Mouse (Mus musculus) heart, embryonic 10.5 days (tissue): ENCODE results near the gene Gm45234. TPM values are rescaled to one million over a fixed set of nuclear protein-coding genes. Genes with fewer than 3 reads are reported as not detected.

ENCODE experiments used
- DNase-seq: peaks from one replicate; pipeline ENCODE4 v3.0.0-alpha.2; 2017; ENCODE audit warnings: low spot score
- H3K27ac ChIP-seq: fragments of 300-500 bp; sonication (generic); 2 replicates; pipeline ENCODE4 v1.5.1; 2016; ENCODE audit warnings: mild to moderate bottlenecking
- H3K27me3 ChIP-seq: fragments of 300-500 bp; sonication (generic); 2 replicates; pipeline ENCODE4 v1.6.1; 2016; ENCODE audit warnings: mild to moderate bottlenecking; ENCODE audit not compliant: poor library complexity, insufficient read depth, severe bottlenecking
- H3K36me3 ChIP-seq: fragments of 300-500 bp; sonication (generic); 2 replicates; pipeline ENCODE4 v1.6.1; 2016; ENCODE audit warnings: mild to moderate bottlenecking, moderate library complexity
- H3K4me1 ChIP-seq: fragments of 300-500 bp; sonication (generic); 2 replicates; pipeline ENCODE4 v1.6.1; 2016; ENCODE audit warnings: mild to moderate bottlenecking
- H3K4me3 ChIP-seq: fragments of 300-500 bp; sonication (generic); 2 replicates; pipeline ENCODE4 v1.5.1; 2016; ENCODE audit warnings: mild to moderate bottlenecking, moderate library complexity
- H3K9me3 ChIP-seq: fragments of 300-500 bp; sonication (generic); 2 replicates; pipeline ENCODE4 v1.6.1; 2016; ENCODE audit warnings: mild to moderate bottlenecking, moderate library complexity
- WGBS: fragments of 180-500 bp; shearing (Covaris S2); methylation state at CpG from one replicate; pipeline ENCODE4 v1.1.7; 2016; 5-methylcytosine and 5-hydroxymethylcytosine counted together
- polyA plus RNA-seq: library from polyadenylated mRNA; unstranded; fragments of >200 nt; fragmentation: Nextera tagmentation; extraction: Ambion mirVana; gene quantifications from 2 replicates; pipeline ENCODE4 v1.2.1, GENCODE M21; 2016

Gene Gm45234
- polyA plus RNA-seq, 1 experiment from 2014 or later: not detected

DNA sequence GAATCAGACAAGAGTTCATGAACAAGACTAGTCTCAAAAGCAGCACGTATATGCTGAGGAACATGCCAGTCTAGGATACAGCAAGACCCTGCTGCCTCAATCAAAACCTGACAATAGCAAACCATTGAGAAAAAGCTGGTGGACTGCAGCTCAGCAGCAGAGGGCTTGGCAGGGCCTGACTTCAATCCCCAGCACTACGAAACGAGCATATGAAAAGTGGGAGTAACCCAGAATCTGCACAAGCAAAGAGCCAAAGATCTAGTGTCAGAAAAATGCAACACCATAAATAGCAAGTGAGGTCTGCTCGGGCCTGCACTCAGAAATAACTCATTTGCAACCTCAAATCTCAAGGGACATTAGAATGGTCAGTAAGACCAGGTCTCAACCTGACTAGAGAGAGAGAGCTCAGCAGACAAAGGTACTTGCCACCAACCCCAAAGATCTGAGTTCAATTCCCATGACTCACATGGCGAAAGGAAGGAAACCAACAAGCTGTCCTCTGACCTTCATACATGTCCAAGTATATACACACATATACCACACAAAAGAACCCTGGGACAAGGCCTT is 49.7 kb downstream of the Gm45234 start:
- H3K4me1 ChIP-seq: peaks cover 13% of the 10 kb centered on the region
- H3K27me3 ChIP-seq: no peaks in the 10 kb centered on the region
- 82% methylated on average over 5 of the region's 5 CpGs for WGBS
- H3K27ac ChIP-seq: no peak overlapping the region
- H3K4me3 ChIP-seq: no peak overlapping the region
- no peak for DNase-seq
- H3K9me3 ChIP-seq: no peaks in the 10 kb centered on the region
- H3K36me3 ChIP-seq: peaks cover 87% of the 10 kb centered on the region

DNA sequence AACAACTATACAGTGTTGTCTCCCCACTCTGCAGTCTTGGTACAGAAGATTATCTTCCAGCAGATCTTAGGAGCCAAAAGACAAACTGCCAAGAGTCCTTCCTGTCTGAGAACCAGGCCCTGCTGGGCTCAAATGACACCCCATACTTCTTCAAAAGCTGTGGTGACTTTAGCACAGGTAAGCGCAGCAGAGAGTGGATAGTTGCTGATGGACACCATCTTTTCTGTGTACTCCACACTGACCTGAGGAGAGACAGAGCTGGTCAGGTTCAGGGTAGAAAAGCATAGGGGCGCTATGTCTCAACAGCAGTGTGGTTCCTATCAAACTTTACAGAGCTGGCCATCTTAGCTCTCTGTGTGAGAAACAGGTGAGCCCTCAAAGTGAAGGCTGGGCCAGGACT is 51.4 kb downstream of the Gm45234 start:
- Histone ChIP-seq H3K4me3 (no peak overlapping the region), H3K9me3 (no peaks in the 10 kb centered on the region), H3K27ac (no peak overlapping the region), H3K4me1 (peaks cover 14% of the 10 kb centered on the region; the same call in 1 of the 2 replicates), H3K27me3 (no peaks in the 10 kb centered on the region), H3K36me3 (peaks cover 89% of the 10 kb centered on the region)
- no peak for DNase-seq
- 89% methylated on average over 2 of the region's 2 CpGs for WGBS

DNA sequence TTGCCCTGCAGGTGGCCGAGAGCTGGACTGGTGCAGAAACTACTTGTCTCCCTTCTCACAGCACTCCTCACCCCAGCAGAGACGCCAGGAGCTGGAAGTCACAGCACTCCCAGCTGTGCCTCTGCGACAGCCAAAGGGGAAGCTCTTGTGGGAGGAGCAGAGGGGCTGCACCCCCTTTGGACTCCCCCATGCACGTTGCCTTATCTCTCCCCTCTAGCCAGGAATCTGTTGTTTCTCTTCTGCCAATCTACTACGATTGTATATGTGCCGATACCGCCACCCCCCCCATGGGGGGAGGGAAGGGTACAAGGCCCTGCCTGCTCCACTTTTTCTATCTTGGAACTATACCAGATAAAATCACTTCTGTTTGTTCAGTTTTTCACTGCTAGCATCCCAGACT is 52.0 kb downstream of the Gm45234 start:
- peaks cover 90% of the 10 kb centered on the region for H3K36me3 ChIP-seq
- H3K27ac ChIP-seq: no peak overlapping the region
- no peaks in the 10 kb centered on the region for H3K27me3 ChIP-seq
- peaks cover 14% of the 10 kb centered on the region; the same call in 1 of the 2 replicates for H3K4me1 ChIP-seq
- H3K9me3 ChIP-seq: no peaks in the 10 kb centered on the region
- 63% methylated on average over 7 of the region's 7 CpGs for WGBS
- no peak overlapping the region for H3K4me3 ChIP-seq
- no peak for DNase-seq

DNA sequence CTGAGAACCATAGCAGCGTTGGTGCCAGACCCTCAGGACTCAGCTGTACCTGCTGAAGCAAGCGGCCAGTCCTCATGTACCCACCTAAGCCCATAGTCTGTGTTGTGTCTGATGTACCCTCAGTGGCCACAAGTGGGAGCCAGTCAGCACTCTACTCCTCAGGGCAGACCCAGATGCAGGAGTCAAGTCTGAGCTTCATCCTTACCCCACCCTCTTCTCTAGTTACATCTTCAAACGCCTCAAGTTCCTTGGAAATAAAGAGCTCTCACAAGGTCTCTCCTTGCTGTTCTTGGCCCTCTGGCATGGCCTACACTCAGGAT is 53.1 kb downstream of the Gm45234 start:
- Histone ChIP-seq H3K36me3 (peaks cover 81% of the 10 kb centered on the region), H3K4me3 (no peak overlapping the region), H3K27me3 (no peaks in the 10 kb centered on the region), H3K9me3 (no peaks in the 10 kb centered on the region), H3K27ac (no peak overlapping the region), H3K4me1 (peaks cover 14% of the 10 kb centered on the region; the same call in 1 of the 2 replicates)
- WGBS: 51% methylated on average over 3 of the region's 3 CpGs
- DNase-seq: no peak

DNA sequence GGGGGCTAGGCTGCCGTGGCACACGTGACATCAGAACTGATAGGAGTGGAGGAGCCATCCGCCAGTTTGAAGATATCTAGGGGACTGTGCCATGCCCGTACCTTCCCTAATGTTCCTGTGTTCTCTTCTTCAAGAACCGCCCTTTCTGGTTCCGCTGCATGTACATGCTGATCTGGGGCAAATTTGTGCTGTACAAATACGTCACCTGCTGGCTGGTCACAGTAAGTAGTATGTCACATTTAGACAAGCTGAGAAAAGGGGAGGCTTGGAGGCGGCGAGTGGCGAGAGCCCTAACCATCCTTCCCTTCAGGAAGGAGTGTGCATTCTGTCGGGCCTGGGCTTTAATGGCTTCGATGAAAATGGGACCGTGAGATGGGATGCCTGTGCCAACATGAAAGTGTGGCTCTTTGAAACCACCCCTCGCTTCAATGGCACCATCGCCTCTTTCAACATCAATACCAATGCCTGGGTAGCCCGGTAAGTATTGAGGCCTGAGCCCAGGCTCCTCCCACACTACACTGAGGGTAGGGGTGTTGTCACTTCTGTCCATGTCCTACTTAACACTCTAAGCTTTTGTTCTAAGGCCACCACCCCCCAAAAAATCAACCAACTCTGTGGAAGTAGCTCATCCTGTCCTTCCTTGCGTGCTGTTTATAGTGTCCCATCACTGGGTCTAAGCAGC is 53.6 kb downstream of the Gm45234 start:
- H3K9me3 ChIP-seq: no peaks in the 10 kb centered on the region
- H3K27ac ChIP-seq: no peak overlapping the region
- H3K27me3 ChIP-seq: no peaks in the 10 kb centered on the region
- 91% methylated on average over 17 of the region's 17 CpGs for WGBS
- H3K4me1 ChIP-seq: peaks cover 14% of the 10 kb centered on the region; the same call in 1 of the 2 replicates
- no peak for DNase-seq
- peaks cover 78% of the 10 kb centered on the region for H3K36me3 ChIP-seq
- no peak overlapping the region for H3K4me3 ChIP-seq

DNA sequence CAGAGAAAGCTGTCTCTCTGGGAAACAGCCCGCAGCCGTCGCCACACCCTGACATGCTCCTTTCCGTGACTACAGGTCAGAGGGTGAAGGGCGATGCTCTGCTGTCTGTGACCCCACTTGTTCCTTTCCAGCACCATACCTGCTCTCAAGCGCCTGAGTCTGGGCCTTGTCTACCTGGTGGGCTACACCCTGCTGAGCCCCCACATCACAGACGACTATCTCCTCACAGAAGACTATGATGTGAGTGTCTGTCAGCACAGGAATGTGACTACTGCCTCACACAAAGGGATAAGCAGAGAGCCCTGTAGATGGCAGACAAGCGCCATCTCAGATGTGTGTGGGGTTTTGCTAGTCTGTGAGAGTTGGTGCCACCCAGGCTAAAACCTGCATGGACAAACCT is 54.5 kb downstream of the Gm45234 start:
- 74% methylated on average over 8 of the region's 8 CpGs for WGBS
- H3K27me3 ChIP-seq: no peaks in the 10 kb centered on the region

DNA sequence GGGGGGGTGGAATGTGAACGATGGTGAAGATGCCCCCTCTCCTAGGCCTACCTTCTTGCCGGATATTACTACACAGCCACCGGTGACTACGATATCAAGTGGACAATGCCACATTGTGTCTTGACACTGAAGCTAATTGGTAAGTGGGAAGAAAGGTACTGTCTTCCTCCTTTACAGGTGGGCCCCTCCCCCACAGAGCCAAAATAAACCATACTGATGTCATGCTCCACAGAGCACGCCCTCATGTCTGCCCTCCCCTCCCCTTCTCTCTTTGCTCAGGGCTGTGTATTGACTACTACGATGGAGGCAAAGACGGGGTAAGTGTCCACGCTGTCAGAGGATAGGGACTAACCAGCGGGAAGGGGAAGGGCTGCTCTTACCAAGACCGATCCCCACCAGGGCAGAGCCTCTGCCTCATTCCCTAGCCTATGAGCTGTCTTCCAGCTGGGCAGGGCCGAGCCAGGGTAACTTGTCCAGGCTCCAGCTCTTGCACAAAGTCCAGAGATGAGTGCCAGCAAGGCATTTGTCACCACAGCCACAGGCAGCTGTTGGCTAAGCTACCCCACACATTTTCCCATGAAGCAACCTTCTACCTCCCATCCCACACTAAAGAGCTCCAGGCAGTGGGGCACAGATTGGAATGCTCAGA is 55.7 kb downstream of the Gm45234 start:
- no peak overlapping the region for H3K4me3 ChIP-seq
- H3K27me3 ChIP-seq: no peaks in the 10 kb centered on the region
- peaks cover 60% of the 10 kb centered on the region for H3K36me3 ChIP-seq
- DNase-seq: no peak
- H3K4me1 ChIP-seq: peaks cover 14% of the 10 kb centered on the region; the same call in 1 of the 2 replicates
- 83% methylated on average over 11 of the region's 11 CpGs for WGBS
- H3K9me3 ChIP-seq: no peaks in the 10 kb centered on the region
- H3K27ac ChIP-seq: no peak overlapping the region

More for the DNA sequence above, 54.5 kb downstream of the Gm45234 start:
- no peak overlapping the region for H3K4me3 ChIP-seq
- no peaks in the 10 kb centered on the region for H3K9me3 ChIP-seq
- no peak for DNase-seq
- peaks cover 73% of the 10 kb centered on the region for H3K36me3 ChIP-seq
- H3K4me1 ChIP-seq: peaks cover 14% of the 10 kb centered on the region; the same call in 1 of the 2 replicates
- no peak overlapping the region for H3K27ac ChIP-seq

DNA sequence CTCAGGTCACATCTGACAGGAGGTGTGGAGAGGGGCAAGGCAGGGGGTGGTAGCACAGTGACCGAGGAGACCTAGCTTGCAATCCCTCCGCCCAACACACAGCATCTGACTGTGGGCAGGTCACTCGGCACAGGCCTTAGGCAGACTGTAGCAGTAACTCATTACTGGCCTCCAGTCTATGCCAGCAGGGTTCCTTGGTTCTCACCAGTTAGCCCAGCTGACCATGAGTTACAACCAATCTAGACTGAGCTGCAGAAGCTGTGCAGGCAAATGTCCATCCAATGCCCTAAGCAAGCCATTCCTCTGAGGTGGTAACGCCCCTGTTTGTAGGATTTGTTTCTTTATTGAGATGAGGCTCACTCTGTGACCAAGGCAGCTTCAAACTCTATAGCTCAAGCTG is 56.5 kb downstream of the Gm45234 start:
- peaks cover 18% of the 10 kb centered on the region; the same call in 1 of the 2 replicates for H3K4me1 ChIP-seq
- H3K4me3 ChIP-seq: no peak overlapping the region
- DNase-seq: no peak
- no peak overlapping the region for H3K27ac ChIP-seq
- H3K27me3 ChIP-seq: no peaks in the 10 kb centered on the region
- H3K9me3 ChIP-seq: no peaks in the 10 kb centered on the region
- peaks cover 53% of the 10 kb centered on the region for H3K36me3 ChIP-seq
- 79% methylated on average over 4 of the region's 4 CpGs for WGBS

DNA sequence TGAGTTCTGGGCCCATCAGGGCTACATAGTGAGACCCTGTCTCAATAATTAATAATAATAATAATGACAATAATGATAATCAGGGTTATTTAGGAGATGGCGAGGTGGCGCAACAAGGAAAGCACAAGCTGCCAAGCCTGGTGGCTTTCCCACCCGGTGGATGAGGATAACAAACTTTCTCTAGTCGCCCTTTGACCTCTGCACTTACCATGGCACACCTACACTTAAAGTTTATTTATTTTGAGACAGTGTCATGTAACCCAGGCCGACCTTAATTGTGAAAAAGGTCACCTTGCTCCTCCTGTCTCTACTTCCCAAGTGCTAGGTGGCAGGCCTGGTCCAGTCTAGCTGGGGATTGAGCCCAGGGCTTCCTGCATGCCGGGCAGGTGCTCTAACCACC is 57.1 kb downstream of the Gm45234 start:
- WGBS: 82% methylated on average over 6 of the region's 6 CpGs
- H3K36me3 ChIP-seq: peaks cover 47% of the 10 kb centered on the region

DNA sequence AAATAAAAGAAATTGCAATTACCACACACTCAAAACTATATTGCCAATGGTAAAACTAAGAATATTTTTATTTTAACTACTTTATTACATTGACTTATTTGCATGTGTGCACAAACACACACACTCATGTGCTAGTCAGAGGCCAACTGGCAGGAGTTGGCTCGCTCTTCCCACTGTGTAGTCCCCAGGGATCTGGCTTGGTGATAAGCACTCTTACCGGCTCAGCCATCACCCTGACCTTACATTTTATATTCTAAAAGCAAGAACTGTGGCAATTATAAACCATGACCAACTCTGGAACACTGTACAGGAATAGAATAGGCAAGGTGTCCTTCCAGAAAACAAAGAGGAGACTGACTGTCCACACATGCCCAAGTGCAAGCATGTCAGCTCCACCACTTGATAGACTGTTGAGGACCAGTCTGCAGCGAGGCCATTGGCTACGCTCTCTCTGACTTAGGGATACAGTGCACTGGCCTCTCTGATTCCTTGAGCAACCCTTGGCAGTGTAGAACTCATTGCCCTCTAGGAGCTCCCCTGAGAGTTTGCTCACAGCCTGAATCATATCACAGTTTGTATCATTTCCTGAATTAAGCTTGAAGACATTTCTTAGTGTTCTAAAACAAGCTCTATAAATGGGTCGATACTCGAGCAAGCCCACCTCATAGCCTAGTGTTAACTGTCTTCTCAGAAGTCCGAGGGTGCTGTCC is 59.2 kb downstream of the Gm45234 start:
- Histone ChIP-seq H3K4me3 (no peak overlapping the region), H3K36me3 (peaks cover 25% of the 10 kb centered on the region), H3K9me3 (no peaks in the 10 kb centered on the region), H3K27ac (no peak overlapping the region), H3K27me3 (no peaks in the 10 kb centered on the region), H3K4me1 (peaks cover 20% of the 10 kb centered on the region; the same call in 1 of the 2 replicates)
- DNase-seq: no peak
- WGBS: 82% methylated on average over 7 of the region's 7 CpGs

More for the DNA sequence above, 57.1 kb downstream of the Gm45234 start:
- DNase-seq: no peak
- no peaks in the 10 kb centered on the region for H3K9me3 ChIP-seq
- H3K27ac ChIP-seq: no peak overlapping the region
- H3K27me3 ChIP-seq: no peaks in the 10 kb centered on the region
- H3K4me1 ChIP-seq: peaks cover 19% of the 10 kb centered on the region; the same call in 1 of the 2 replicates
- H3K4me3 ChIP-seq: no peak overlapping the region

DNA sequence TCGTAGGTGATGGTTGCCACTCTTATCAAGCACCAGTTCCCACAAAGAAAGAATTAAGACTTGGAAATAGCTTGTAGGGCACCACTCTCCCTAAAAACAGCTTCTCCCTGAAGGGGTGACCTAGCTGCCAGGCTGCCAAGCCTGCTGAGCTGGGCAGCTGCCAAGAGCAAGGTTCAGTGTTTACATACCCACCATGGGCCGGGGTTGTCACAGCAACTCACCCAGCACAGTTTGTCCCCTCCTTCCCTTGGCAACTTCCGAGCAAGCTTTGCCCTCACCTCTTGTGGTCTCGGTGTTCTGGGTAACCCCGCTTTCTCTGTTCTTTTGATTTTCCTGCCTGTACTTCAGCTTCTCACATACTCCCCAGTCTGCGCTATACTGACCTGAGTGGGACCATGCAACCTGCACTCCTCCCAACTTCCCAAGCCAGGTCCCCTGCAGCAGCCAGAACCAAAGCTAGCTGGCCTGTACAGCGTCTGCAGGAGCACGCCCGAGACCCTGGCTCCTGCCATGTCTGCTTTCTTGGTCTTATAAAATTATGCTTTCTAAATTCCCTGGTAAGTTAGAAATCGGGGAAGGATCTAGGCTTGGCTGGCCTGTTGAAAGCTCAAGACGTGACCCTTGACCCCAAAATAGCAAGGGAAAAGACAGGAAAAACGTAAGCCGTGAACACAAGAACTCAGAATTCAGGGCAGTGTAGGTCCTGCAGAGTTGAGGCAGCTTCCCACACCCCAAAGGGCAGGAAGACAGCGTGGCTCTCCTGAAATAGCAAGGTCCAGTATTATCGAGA is 61.5 kb downstream of the Gm45234 start:
- Histone ChIP-seq H3K27ac (no peak overlapping the region), H3K36me3 (peaks cover 5% of the 10 kb centered on the region; the same call in 1 of the 2 replicates)
- 83% methylated on average over 15 of the region's 15 CpGs for WGBS

DNA sequence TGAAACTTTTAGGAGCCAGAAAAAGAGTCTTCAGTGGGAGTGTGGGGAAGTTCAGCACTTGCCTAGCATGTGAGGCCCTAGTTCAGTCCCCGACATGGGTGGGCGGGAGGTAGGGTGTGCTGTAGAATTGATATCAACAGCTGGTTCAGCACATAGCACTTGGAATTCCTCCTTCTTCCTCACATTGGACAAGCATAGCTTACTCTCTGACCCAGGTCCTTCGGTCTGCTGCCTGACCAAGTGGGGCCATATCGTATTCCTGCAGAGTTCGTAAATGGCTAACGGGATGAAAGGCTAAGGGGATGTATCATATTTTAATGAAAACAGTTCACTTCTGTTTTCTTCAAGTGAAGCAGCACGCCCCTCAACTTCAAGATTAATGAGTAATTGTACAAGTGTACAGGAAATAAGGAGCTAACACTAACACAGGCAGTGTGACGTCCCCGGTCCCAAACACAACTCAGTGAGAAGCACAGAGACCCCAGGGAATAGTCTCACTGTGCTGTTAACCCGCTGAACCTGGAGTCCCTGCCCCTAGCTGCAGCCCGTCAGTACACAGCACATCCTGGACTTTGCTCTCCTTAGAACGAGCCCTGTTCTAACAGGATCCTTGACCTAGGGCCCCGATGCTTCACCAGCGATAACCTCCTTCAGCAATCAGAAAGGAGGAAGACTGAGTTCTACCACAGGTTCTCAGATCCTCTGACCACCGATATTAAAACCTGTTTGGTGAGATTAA is 62.4 kb downstream of the Gm45234 start:
- DNase-seq: no peak
- no peaks in the 10 kb centered on the region for H3K9me3 ChIP-seq
- 82% methylated on average over 15 of the region's 15 CpGs for WGBS

More for the DNA sequence above, 61.5 kb downstream of the Gm45234 start:
- Histone ChIP-seq H3K4me1 (0 out of 2 replicates have a peak, but pooled peaks cover 8% of the 10 kb centered on the region), H3K4me3 (no peak overlapping the region), H3K9me3 (no peaks in the 10 kb centered on the region), H3K27me3 (no peaks in the 10 kb centered on the region)
- no peak for DNase-seq

More for the DNA sequence above, 62.4 kb downstream of the Gm45234 start:
- no peaks in the 10 kb centered on the region for H3K36me3 ChIP-seq
- H3K4me1 ChIP-seq: 0 out of 2 replicates have a peak, but pooled peaks cover 8% of the 10 kb centered on the region
- H3K27me3 ChIP-seq: no peaks in the 10 kb centered on the region
- H3K27ac ChIP-seq: no peak overlapping the region
- H3K4me3 ChIP-seq: no peak overlapping the region
